Mouse (Mus musculus) olfactory bulb, adult 2 months (tissue): ENCODE data around the gene Lmf2. TPM values are rescaled to one million over a fixed set of nuclear protein-coding genes. Genes with fewer than 3 reads are reported as not detected.

ENCODE experiments used
- H3K27ac ChIP-seq: fragments of 200-500 bp; 2 replicates; pipeline ENCODE4 v1.5.1; 2012; ENCODE audit warnings: low read depth, low read length; ENCODE audit not compliant: insufficient read depth
- H3K4me1 ChIP-seq: fragments of 200-500 bp; 2 replicates; pipeline ENCODE4 v1.6.1; 2012; ENCODE audit warnings: low read length; ENCODE audit not compliant: control insufficient read depth, insufficient read depth
- H3K4me3 ChIP-seq: fragments of 200-500 bp; 2 replicates; pipeline ENCODE4 v1.5.1; 2012; ENCODE audit warnings: mild to moderate bottlenecking, low read depth, low read length, moderate library complexity; ENCODE audit not compliant: insufficient read depth
- CTCF ChIP-seq: fragments of 200-500 bp; IDR thresholded peaks from 2 replicates; pipeline ENCODE4 v1.5.1; 2012; ENCODE audit warnings: low read depth, mild to moderate bottlenecking, low read length, moderate library complexity; ENCODE audit not compliant: insufficient read depth
- POLR2A ChIP-seq: fragments of 200-500 bp; IDR thresholded peaks from 2 replicates; pipeline ENCODE4 v1.6.1; 2012; ENCODE audit warnings: mild to moderate bottlenecking, low read depth, low read length, moderate library complexity; ENCODE audit not compliant: insufficient read depth
- WGBS: fragments of 180-500 bp; shearing (Covaris S2); methylation state at CpG from one replicate; pipeline ENCODE4 v1.1.7; 2018; 5-methylcytosine and 5-hydroxymethylcytosine counted together
- polyA plus RNA-seq: library from polyadenylated mRNA; stranded (reverse); fragments of >200 nt; gene quantifications from 2 replicates; pipeline ENCODE4 v1.2.4, GENCODE M21; 2012; ENCODE audit warnings: low replicate concordance; ENCODE audit not compliant: missing spikeins, insufficient read depth, insufficient read length

The Lmf2 gene
- polyA plus RNA-seq, 1 experiment, result not detected

DNA sequence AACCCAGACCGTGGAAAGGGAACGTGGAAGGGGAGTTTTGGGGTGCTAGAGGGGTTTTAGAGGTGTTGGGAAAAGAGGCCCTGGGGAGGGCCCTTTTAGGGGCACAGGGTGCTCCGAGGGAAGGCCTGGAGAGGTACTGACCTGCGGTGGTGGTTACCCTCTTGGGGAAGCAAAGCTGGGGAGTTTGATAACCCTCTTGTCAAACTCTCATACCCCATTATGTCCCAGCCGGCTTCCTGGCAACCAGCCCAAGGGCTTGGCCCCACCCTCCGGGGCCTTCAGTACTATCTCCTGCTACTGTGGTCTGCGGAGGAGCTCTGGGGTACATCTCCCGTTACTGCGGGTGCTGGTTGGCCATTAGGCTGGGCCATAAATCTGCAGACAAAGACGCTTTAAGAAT lies 24.0 kb upstream of the Lmf2 start:
- Histone ChIP-seq H3K27ac (no peak overlapping the region), H3K4me3 (no peak overlapping the region), H3K4me1 (peaks cover 18% of the 10 kb centered on the region)
- TF ChIP-seq CTCF, result no peak
- no peak for TF ChIP-seq POLR2A
- 36% methylated on average over 10 of the region's 10 CpGs for WGBS

GRCm38 (mm10) chr15:89378831-89379401 lies 23.5 kb upstream of the Lmf2 start, which contains the start of gene Odf3b:
Gene Odf3b, minus strand, starts transcription at chr15:89379282.
- Histone ChIP-seq H3K4me1 (peaks cover 22% of the 10 kb centered on the region), H3K27ac (no peak within 1 kb of the TSS), H3K4me3 (peak within 1 kb of the TSS; percentile 33)
- 4% methylated on average over 33 of the region's 33 CpGs for WGBS
- TF ChIP-seq CTCF (no peak), POLR2A (no peak)

GRCm38 (mm10) chr15:89377938-89378828 lies 22.7 kb upstream of the Lmf2 start:
- H3K4me1 ChIP-seq, result peaks cover 25% of the 10 kb centered on the region
- no peak overlapping the region for H3K27ac ChIP-seq
- peak overlapping the region; percentile 33 for H3K4me3 ChIP-seq
- WGBS, result 17% methylated on average over 46 of the region's 46 CpGs
- TF ChIP-seq CTCF, result no peak
- TF ChIP-seq POLR2A, result no peak

DNA sequence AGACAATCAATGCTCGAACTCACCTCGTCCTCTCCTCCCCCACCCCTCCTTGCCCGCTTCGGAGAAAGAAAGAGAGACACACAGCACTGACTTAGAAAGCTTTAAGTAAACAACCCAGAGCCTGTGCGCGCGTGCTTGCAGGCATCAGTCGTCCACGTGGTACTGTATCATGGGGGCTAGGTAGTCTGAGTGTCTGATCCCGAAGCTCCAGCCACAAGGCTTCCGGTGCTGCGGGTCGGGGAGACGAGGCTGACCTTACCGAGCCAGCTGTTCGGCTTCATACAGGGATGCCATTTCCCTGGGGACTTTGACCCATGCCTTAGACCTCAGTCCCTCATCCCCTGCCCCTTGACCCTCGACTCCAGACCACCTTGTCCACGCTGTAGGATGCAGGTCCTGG lies 21.9 kb upstream of the Lmf2 start:
- Histone ChIP-seq H3K27ac (no peak overlapping the region), H3K4me3 (no peak overlapping the region), H3K4me1 (peaks cover 32% of the 10 kb centered on the region)
- WGBS, result 8% methylated on average over 18 of the region's 18 CpGs
- no peak for TF ChIP-seq POLR2A
- TF ChIP-seq CTCF, result no peak

DNA sequence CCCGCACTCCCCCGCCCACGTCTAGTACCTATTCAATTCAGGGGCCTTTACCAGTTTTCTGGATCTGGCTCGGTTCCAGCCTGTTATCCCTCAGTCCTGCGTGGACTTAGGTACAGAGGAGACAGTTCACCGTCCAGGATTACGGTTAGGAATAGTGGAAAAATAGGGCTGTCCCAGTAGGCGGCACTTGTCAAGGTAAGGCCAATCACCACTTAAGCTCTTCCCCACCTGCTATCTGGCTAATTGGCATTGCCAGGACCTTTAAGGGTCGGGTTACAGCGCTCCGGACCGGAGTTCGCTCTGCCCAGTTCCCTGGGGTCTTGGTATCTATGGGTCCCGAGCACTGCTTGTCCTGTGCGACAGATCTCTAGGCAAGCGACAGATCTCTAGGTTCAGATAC lies 21.5 kb upstream of the Lmf2 start, which contains the start of gene Tymp:
Tymp (minus strand) TSS at position 83 of the 400 bp plus-strand sequence.
- 30% methylated on average over 16 of the region's 16 CpGs for WGBS
- TF ChIP-seq POLR2A (no peak), CTCF (no peak)
- Histone ChIP-seq H3K4me1 (peaks cover 34% of the 10 kb centered on the region), H3K4me3 (no peak within 1 kb of the TSS), H3K27ac (no peak within 1 kb of the TSS)

DNA sequence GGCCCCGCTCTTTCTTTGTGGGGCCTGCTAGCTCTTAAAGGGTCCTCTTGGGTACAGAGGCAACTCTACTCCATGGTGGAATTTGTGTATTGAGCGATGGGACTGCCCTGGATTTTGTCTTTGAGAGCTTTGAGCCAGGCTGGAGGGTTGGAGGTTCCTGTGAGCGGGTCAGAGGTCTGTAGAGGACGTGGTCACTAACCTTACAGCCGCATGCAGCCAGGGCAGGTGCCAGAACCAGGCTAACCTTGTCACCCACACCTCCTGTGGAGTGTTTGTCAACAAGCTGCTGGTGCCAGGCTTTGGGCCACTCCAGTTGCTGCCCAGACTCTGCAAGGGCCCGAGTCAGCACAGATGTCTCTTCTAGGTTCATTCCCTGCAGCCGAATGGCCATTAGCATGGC lies 20.6 kb upstream of the Lmf2 start:
- Histone ChIP-seq H3K27ac (no peak overlapping the region), H3K4me3 (no peak overlapping the region), H3K4me1 (peaks cover 34% of the 10 kb centered on the region)
- TF ChIP-seq CTCF (no peak), POLR2A (no peak)
- 85% methylated on average over 7 of the region's 7 CpGs for WGBS

GRCm38 (mm10) chr15:89374801-89375534 lies 19.5 kb upstream of the Lmf2 start:
- Histone ChIP-seq H3K4me3 (no peak overlapping the region), H3K4me1 (peaks cover 34% of the 10 kb centered on the region), H3K27ac (no peak overlapping the region)
- no peak for TF ChIP-seq POLR2A
- TF ChIP-seq CTCF, result no peak
- WGBS, result 94% methylated on average over 17 of the region's 17 CpGs

- Histone ChIP-seq H3K4me1 (peaks cover 34% of the 10 kb centered on the region), H3K4me3 (peak overlapping the region; percentile 83), H3K27ac (peak overlapping the region; percentile 6; the same call in 1 of the 2 replicates)
- 48% methylated on average over 9 of the region's 9 CpGs for WGBS
- TF ChIP-seq POLR2A (no peak), CTCF (no peak)
Measured at GRCm38 (mm10) chr15:89374340-89374739, 18.9 kb upstream of the Lmf2 start.
